Mouse (Mus musculus): ENCODE results near the gene Mtus2.

Mtus2 gene

GRCm38 (mm10) chr5:148342061-148342741 is 385.1 kb downstream of the Mtus2 start:
- peak; percentile 14 to 38 for DNase-seq (ENCODE audit: low spot score in 2 of 2)

DNA sequence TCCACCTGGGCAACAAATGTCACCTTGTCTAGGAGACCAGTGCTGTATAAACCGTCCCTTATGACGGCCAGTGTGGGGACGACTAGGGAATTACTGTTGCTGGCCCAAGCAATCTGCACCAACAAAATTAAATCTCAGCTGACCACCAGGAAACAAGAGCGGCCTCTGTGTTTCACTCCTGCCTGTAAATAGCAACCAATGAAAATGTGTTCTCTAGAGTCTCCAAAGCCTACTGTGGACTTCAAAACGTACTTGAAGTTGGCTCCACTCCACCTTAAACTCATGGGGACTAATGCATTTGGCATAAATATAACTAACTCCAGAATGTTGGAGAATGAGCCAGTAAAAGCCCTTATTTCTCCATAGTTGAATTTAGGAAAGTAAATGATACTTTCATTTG is 387.3 kb downstream of the Mtus2 start:
- DNase-seq (ENCODE audit: low spot score in 2 of 2) = no peak

GRCm38 (mm10) chr5:148346543-148346942 is 389.4 kb downstream of the Mtus2 start:
- DNase-seq (ENCODE audit: low spot score in 2 of 2) = peak in 1 of 2 experiments; percentile 9

- DNase-seq (ENCODE audit: low spot score in 2 of 2) = no peak
Observed at GRCm38 (mm10) chr5:148348153-148348552, 391.0 kb downstream of the Mtus2 start.

- DNase-seq (ENCODE audit: low spot score in 2 of 2) = no peak
Observed at GRCm38 (mm10) chr5:148349327-148350011, 392.3 kb downstream of the Mtus2 start.

DNA sequence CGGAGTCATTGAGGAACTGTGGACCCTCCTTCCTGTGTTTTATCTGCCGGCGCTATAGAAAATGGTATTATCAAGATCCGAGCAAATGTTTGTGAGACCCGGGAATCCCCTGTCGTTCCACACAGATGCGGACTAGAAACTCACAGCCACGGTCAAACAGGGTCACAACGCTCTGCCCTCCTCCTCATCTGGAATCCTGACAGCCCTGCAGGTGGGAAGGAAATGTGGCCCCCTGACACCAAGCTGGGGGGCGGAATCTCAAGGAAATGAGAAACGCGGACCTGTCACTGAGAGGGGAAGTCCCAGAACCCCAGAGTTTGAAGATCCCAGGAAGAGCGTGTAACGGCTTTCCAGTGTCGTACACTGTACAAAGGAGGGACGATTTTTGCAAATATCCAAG is 396.3 kb downstream of the Mtus2 start:
- DNase-seq (ENCODE audit: low spot score in 2 of 2) = no peak

- DNase-seq (ENCODE audit: low spot score in 2 of 2) = no peak
Observed at GRCm38 (mm10) chr5:148354536-148354935, 397.4 kb downstream of the Mtus2 start.

GRCm38 (mm10) chr5:148355822-148356221 is 398.7 kb downstream of the Mtus2 start:
- no peak for DNase-seq (ENCODE audit: low spot score in 2 of 2)

DNA sequence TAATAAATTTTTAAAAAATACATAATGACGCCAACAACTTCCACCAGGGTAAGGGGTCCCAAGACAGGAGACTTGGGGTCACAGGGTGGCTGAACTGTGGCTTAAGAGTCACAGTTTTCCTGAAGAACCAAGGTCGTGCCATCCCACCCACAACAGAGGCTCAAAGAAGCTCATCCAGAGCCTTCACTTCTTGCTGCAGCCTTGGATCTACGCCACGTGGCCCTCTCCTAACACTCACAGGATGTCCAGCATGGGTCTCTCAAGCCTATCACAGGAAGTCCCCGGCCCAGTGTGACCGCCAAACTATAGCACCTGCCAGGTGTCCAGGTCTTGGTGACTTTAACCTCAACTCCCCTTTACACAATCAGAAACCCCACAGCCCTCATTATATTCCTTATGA is 400.0 kb downstream of the Mtus2 start:
- DNase-seq (ENCODE audit: low spot score in 2 of 2) = no peak

GRCm38 (mm10) chr5:148359131-148359530 is 402.0 kb downstream of the Mtus2 start:
- DNase-seq (ENCODE audit: low spot score in 2 of 2) = no peak

- no peak for DNase-seq (ENCODE audit: low spot score in 2 of 2)
Observed at GRCm38 (mm10) chr5:148360922-148361758, 404.0 kb downstream of the Mtus2 start.

GRCm38 (mm10) chr5:148361759-148362010 is 404.6 kb downstream of the Mtus2 start:
- DNase-seq (ENCODE audit: low spot score in 2 of 2) = no peak

- no peak for DNase-seq (ENCODE audit: low spot score in 2 of 2)
Observed at GRCm38 (mm10) chr5:148362296-148362695, 405.2 kb downstream of the Mtus2 start.

GRCm38 (mm10) chr5:148363441-148364113 is 406.5 kb downstream of the Mtus2 start:
- DNase-seq (ENCODE audit: low spot score in 2 of 2) = no peak

All from natural killer cell, adult 2 months (primary cell).